25 mouse cellular contexts compared by ENCODE assay signal in the genomic region with DNA sequence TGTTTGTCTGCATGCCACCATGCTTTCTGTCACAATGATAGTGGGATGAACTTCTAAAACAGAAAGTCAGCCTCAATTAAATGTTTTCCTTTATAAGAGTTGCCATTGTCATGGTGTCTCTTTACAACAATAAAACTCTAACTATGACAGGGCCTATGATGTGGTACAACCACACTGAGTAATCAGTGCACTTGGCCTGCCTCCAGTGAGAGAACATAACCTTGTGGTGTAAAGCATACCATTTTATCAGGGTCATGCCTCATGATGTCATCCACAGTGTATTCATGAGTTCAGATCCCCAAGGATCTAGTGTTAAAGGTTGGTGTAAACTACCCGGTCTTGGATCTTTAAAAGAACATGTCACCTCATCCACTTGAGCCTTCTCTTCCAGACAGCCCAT.
DNase-seq lines count a peak whose midpoint lies in the region; ATAC-seq and TF ChIP-seq lines count a peak whose summit lies in the region.
"Had no signal": no experiment of that assay in that cellular context is flagged by ENCODE, and none has a peak within 500 bp of the region (broad histone marks: within the 10 kb centered on the region; RNA-seq: fewer than 3 reads in every experiment).

No protein-coding gene starts in this region.

- no peaks in the 10 kb centered on the region for H3K9me3 ChIP-seq in forebrain, embryonic 12.5 days
- H3K9me3 ChIP-seq in forebrain, postnatal 0 days (ENCODE audit: low read length): no peaks in the 10 kb centered on the region
- H3K9me3 ChIP-seq in intestine, embryonic 16.5 days (ENCODE audit: control insufficient read depth, low read length): no peaks in the 10 kb centered on the region
- H3K9me3 ChIP-seq: embryonic facial prominence, embryonic 12.5 days; embryonic facial prominence, embryonic 15.5 days; forebrain, embryonic 15.5 days; heart, embryonic 10.5 days; heart, embryonic 13.5 days had no signal

- TF ChIP-seq CTCF in forebrain, postnatal 0 days (IDR thresholded peaks at IDR 0.05; ENCODE audit: low read depth): no peak

- 84% methylated on average over 1 of the region's 1 CpGs for WGBS in forebrain, embryonic 12.5 days
- 88% methylated on average over 1 of the region's 1 CpGs for WGBS in forebrain, postnatal 0 days
- WGBS in intestine, embryonic 16.5 days: 79% methylated on average over 1 of the region's 1 CpGs

- H3K9ac ChIP-seq in forebrain, embryonic 12.5 days: no peak overlapping the region
- H3K9ac ChIP-seq in forebrain, postnatal 0 days: no peak overlapping the region
- H3K9ac ChIP-seq in intestine, embryonic 16.5 days (ENCODE audit: low read depth, low read length): no peak overlapping the region
- H3K9ac ChIP-seq: embryonic facial prominence, embryonic 12.5 days; embryonic facial prominence, embryonic 15.5 days; forebrain, embryonic 15.5 days; heart, embryonic 13.5 days; hindbrain, embryonic 14.5 days had no signal

- peak; percentile 11 for DNase-seq in adrenal gland, postnatal 14 days
- DNase-seq in adrenal gland, postnatal 10 days: no peak
- DNase-seq in forebrain, postnatal 0 days: no peak
- DNase-seq in NIH3T3 (ENCODE audit: low read depth): peak; percentile 36
- DNase-seq: cerebellum, adult 11 months; cerebellum, adult 2 months; cerebellum, adult 9-11 months; cerebellum, postnatal 25 days; gastrocnemius, postnatal 10 days; gastrocnemius, postnatal 36 days; heart, adult 2 months; heart, postnatal 14 days; heart, postnatal 4 days; kidney, adult 2 months had no signal

- peak; percentile 51; the same call in 1 of the 2 replicates for ATAC-seq in forebrain, embryonic 12.5 days (ENCODE audit: low FRiP score)
- no peak for ATAC-seq in forebrain, postnatal 0 days
- ATAC-seq in intestine, embryonic 16.5 days: no peak
- ATAC-seq: forebrain, embryonic 15.5 days; hindbrain, postnatal 0 days; inflammation-experienced regulatory T-cells, adult 6 months; intestine, postnatal 0 days had no signal

- no peak overlapping the region for H3K4me3 ChIP-seq in forebrain, embryonic 12.5 days (replicated peaks)
- H3K4me3 ChIP-seq in forebrain, postnatal 0 days (ENCODE audit: low read depth, low read length): no peak overlapping the region
- no peak overlapping the region for H3K4me3 ChIP-seq in intestine, embryonic 16.5 days (ENCODE audit: low read length)
- H3K4me3 ChIP-seq: embryonic facial prominence, embryonic 12.5 days; embryonic facial prominence, embryonic 15.5 days; forebrain, embryonic 15.5 days; heart, adult 2 months; heart, embryonic 10.5 days; heart, embryonic 13.5 days had no signal

- no peaks in the 10 kb centered on the region for H3K4me1 ChIP-seq in forebrain, embryonic 12.5 days
- no peaks in the 10 kb centered on the region for H3K4me1 ChIP-seq in forebrain, postnatal 0 days (ENCODE audit: insufficient read depth)
- no peaks in the 10 kb centered on the region for H3K4me1 ChIP-seq in intestine, embryonic 16.5 days (ENCODE audit: control insufficient read depth, insufficient read depth, low read length)
- H3K4me1 ChIP-seq: embryonic facial prominence, embryonic 12.5 days; embryonic facial prominence, embryonic 15.5 days; forebrain, embryonic 15.5 days; heart, embryonic 10.5 days; heart, embryonic 13.5 days had no signal

- no peak overlapping the region for H3K27ac ChIP-seq in forebrain, embryonic 12.5 days
- H3K27ac ChIP-seq in forebrain, postnatal 0 days (ENCODE audit: low read depth, low read length): no peak overlapping the region
- H3K27ac ChIP-seq in intestine, embryonic 16.5 days (ENCODE audit: low read length): no peak overlapping the region
- H3K27ac ChIP-seq: embryonic facial prominence, embryonic 12.5 days; embryonic facial prominence, embryonic 15.5 days; forebrain, embryonic 15.5 days; heart, adult 2 months; heart, embryonic 10.5 days; heart, embryonic 13.5 days; hindbrain, embryonic 14.5 days; hindbrain, postnatal 0 days had no signal

- H3K27me3 ChIP-seq in forebrain, embryonic 12.5 days: no peaks in the 10 kb centered on the region
- no peaks in the 10 kb centered on the region for H3K27me3 ChIP-seq in forebrain, postnatal 0 days (ENCODE audit: insufficient read depth, low read length)
- H3K27me3 ChIP-seq in intestine, embryonic 16.5 days (replicated peaks; ENCODE audit: control insufficient read depth, insufficient read depth, low read length): no peaks in the 10 kb centered on the region
- H3K27me3 ChIP-seq: embryonic facial prominence, embryonic 12.5 days; embryonic facial prominence, embryonic 15.5 days; forebrain, embryonic 15.5 days; heart, embryonic 13.5 days had no signal

- no peak overlapping the region for H3K4me2 ChIP-seq in forebrain, embryonic 12.5 days
- no peak overlapping the region for H3K4me2 ChIP-seq in forebrain, postnatal 0 days (ENCODE audit: low read depth)
- no peak overlapping the region for H3K4me2 ChIP-seq in intestine, embryonic 16.5 days (ENCODE audit: low read depth, low read length)
- H3K4me2 ChIP-seq: embryonic facial prominence, embryonic 12.5 days; embryonic facial prominence, embryonic 15.5 days; forebrain, embryonic 15.5 days; heart, embryonic 13.5 days; hindbrain, embryonic 14.5 days had no signal

- H3K36me3 ChIP-seq in forebrain, embryonic 12.5 days (replicated peaks): no peaks in the 10 kb centered on the region
- H3K36me3 ChIP-seq in forebrain, postnatal 0 days (ENCODE audit: insufficient read depth): no peaks in the 10 kb centered on the region
- H3K36me3 ChIP-seq in intestine, embryonic 16.5 days (ENCODE audit: control insufficient read depth, insufficient read depth, low read length): no peaks in the 10 kb centered on the region
- H3K36me3 ChIP-seq: embryonic facial prominence, embryonic 12.5 days; embryonic facial prominence, embryonic 15.5 days; forebrain, embryonic 15.5 days; heart, embryonic 10.5 days; heart, embryonic 13.5 days had no signal

Comparison
In these comparisons a context has a peak if more than half of its experiments do, and no peak if none do; other contexts are left out.
1. DNase-seq: peak in adrenal gland, postnatal 14 days (single experiment) and NIH3T3 (single experiment); none in adrenal gland, postnatal 10 days (single experiment) and forebrain, postnatal 0 days (single experiment).